Mouse (Mus musculus) v-Abl transformed pro-B cells (cell line): ENCODE data around the gene Gm42878.
"Not testable (repeated sequence)": the region's sequence is repeated elsewhere in the genome, so short reads cannot be mapped to it uniquely, and the experiment has no call there.

Source experiments
- in situ Hi-C, 2 experiments: fragments of 400-800 bp; cut with MboI; formaldehyde crosslinking; loops; one replicate each; pipeline ENCODE4 v1.15.1; 2025; ENCODE audit not compliant: unreplicated experiment in 2 of 2

The Gm42878 gene

GRCm38 (mm10) chr5:121566035-121566681, 20.9 kb upstream of the Gm42878 start:
- in situ Hi-C loops, result no loop called here

- in situ Hi-C loops, result loop anchor here in 1 of 2 experiments (5.0 kb wide), 1 partner anchor 33 kb away; no protein-coding TSS in a partner anchor
Observed at GRCm38 (mm10) chr5:121564468-121564895, 19.2 kb upstream of the Gm42878 start.

GRCm38 (mm10) chr5:121562436-121562835, 17.2 kb upstream of the Gm42878 start:
- in situ Hi-C loops, result loop anchor here in 1 of 2 experiments (5.0 kb wide), 1 partner anchor 35 kb away; no protein-coding TSS in a partner anchor

GRCm38 (mm10) chr5:121549196-121549595, 3.9 kb upstream of the Gm42878 start:
- in situ Hi-C loops, result loop anchor here (5.0 to 10.0 kb wide), 2 partner anchors 56 to 58 kb away; no protein-coding TSS in a partner anchor

- in situ Hi-C loops, result loop anchor here (5.0 to 10.0 kb wide), 2 partner anchors 58 to 60 kb away; no protein-coding TSS in a partner anchor
Observed at GRCm38 (mm10) chr5:121547084-121547483, 1.8 kb upstream of the Gm42878 start.

- in situ Hi-C loops, result loop anchor here (5.0 to 10.0 kb wide), 2 partner anchors 58 to 61 kb away; no protein-coding TSS in a partner anchor
Observed at GRCm38 (mm10) chr5:121546530-121546895, 1.2 kb upstream of the Gm42878 start.

GRCm38 (mm10) chr5:121545793-121546529, 679 bp upstream of the Gm42878 start, which contains the start of gene Mapkapk5:
Gene Mapkapk5, minus strand, starts transcription at chr5:121545905.
- in situ Hi-C loops, result loop anchor here (5.0 to 10.0 kb wide), 2 partner anchors 59 to 61 kb away; no protein-coding TSS in a partner anchor

GRCm38 (mm10) chr5:121543370-121543769, 1.9 kb downstream of the Gm42878 start:
- in situ Hi-C loops, result loop anchor here in 1 of 2 experiments (10.0 kb wide), 1 partner anchor 61 kb away; no protein-coding TSS in a partner anchor

GRCm38 (mm10) chr5:121541235-121541634, 4.0 kb downstream of the Gm42878 start:
- in situ Hi-C loops, result loop anchor here in 1 of 2 experiments (10.0 kb wide), 1 partner anchor 64 kb away; no protein-coding TSS in a partner anchor

GRCm38 (mm10) chr5:121540066-121540465, 5.2 kb downstream of the Gm42878 start:
- in situ Hi-C loops, result loop anchor here in 1 of 2 experiments (10.0 kb wide), 1 partner anchor 65 kb away; no protein-coding TSS in a partner anchor

GRCm38 (mm10) chr5:121537588-121537987, 7.7 kb downstream of the Gm42878 start:
- in situ Hi-C loops, result no loop called here

- in situ Hi-C loops, result no loop called here
Observed at GRCm38 (mm10) chr5:121536921-121537555, 8.2 kb downstream of the Gm42878 start.

GRCm38 (mm10) chr5:121535116-121535515, 10.2 kb downstream of the Gm42878 start:
- in situ Hi-C loops, result no loop called here

GRCm38 (mm10) chr5:121534521-121534920, 10.8 kb downstream of the Gm42878 start:
- in situ Hi-C loops, result no loop called here

- in situ Hi-C loops, result no loop called here
Observed at GRCm38 (mm10) chr5:121526961-121527360, 18.3 kb downstream of the Gm42878 start.

- in situ Hi-C loops, result no loop called here
Observed at GRCm38 (mm10) chr5:121526526-121526925, 18.8 kb downstream of the Gm42878 start.

- in situ Hi-C loops, result no loop called here
Observed at GRCm38 (mm10) chr5:121525774-121526450, 19.4 kb downstream of the Gm42878 start.

GRCm38 (mm10) chr5:121519758-121520157, 25.5 kb downstream of the Gm42878 start:
- in situ Hi-C loops, result not testable (repeated sequence)

GRCm38 (mm10) chr5:121518983-121519382, 26.3 kb downstream of the Gm42878 start:
- in situ Hi-C loops, result no loop called here

- in situ Hi-C loops, result no loop called here
Observed at GRCm38 (mm10) chr5:121510009-121510408, 35.3 kb downstream of the Gm42878 start.
